Mouse (Mus musculus): ENCODE measurements around the gene Card10. TPM values are rescaled to one million over a fixed set of nuclear protein-coding genes. Genes with fewer than 3 reads are reported as not detected.

The Card10 gene
- polyA plus RNA-seq, 1 experiment from 2014 or later = not detected

DNA sequence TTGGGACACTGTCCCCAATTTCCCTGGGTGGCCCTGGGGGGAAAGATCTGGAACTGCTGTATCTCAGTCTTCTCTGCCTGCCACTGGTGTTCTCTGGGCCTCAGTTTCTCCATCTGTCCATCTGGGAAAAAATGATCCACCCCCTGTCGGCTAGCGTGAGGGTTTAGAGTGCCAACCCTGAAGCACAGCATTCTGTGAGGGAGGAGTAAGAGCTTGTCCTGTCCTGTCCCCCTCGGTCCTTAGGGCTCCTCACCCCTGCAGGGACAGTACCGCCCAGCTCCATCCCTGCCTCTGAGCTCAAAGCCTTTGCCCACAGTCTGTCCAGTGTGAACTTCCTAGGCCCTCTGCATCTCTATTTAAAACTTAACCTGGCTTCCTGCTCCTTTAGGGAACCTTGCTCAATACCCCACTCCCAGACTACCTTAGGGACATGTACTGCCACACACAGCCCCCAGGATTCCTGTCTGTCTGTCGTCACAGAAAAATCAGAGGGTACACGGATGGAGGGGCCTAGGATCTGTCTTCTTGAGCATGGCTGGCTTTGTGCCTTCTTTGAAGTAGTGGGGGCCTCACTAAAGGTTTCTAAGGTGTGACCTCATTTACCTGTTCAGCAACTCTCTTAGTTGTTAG lies 38.4 kb upstream of the Card10 start:
- no peak overlapping the region for H3K4me3 ChIP-seq (ENCODE audit: inconsistent target)
- H3K36me3 ChIP-seq (ENCODE audit: inconsistent target) = no peaks in the 10 kb centered on the region
- 92% methylated on average over 6 of the region's 6 CpGs for WGBS (ENCODE audit: missing documents)
- H3K27ac ChIP-seq = no peak overlapping the region
- H3K79me2 ChIP-seq (ENCODE audit: inconsistent target) = no peaks in the 10 kb centered on the region

DNA sequence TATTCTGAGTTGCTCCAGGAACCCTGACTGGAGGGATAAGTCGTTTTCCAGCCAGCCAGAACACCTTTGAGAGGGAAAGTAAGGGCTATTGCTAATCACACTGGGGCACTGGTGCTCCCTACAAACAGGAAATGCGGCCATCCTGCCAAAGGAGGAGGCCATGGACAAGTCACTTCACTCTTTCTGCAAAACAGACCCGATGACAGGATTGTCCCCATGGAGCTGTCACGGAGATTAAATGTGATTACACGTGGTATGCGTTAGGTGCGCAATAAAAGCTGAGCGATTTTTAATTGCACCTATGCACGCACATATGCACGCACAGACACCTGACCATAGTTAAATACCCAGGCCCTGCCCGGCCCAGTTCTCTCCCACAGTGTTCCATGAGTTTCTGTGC lies 37.9 kb upstream of the Card10 start:
- WGBS (ENCODE audit: missing documents) = 88% methylated on average over 11 of the region's 11 CpGs

GRCm38 (mm10) chr15:78840241-78840640 lies 37.4 kb upstream of the Card10 start:
- no peak overlapping the region for H3K27ac ChIP-seq
- no peak overlapping the region for H3K4me3 ChIP-seq (ENCODE audit: inconsistent target)
- H3K36me3 ChIP-seq (ENCODE audit: inconsistent target) = no peaks in the 10 kb centered on the region
- WGBS (ENCODE audit: missing documents) = 57% methylated on average over 3 of the region's 3 CpGs
- no peaks in the 10 kb centered on the region for H3K79me2 ChIP-seq (ENCODE audit: inconsistent target)

More for the DNA sequence above, 37.9 kb upstream of the Card10 start:
- H3K79me2 ChIP-seq (ENCODE audit: inconsistent target) = no peaks in the 10 kb centered on the region
- no peaks in the 10 kb centered on the region for H3K36me3 ChIP-seq (ENCODE audit: inconsistent target)
- no peak overlapping the region for H3K27ac ChIP-seq
- no peak overlapping the region for H3K4me3 ChIP-seq (ENCODE audit: inconsistent target)

- Histone ChIP-seq H3K36me3 (ENCODE audit: inconsistent target) (no peaks in the 10 kb centered on the region), H3K27ac (no peak overlapping the region), H3K4me3 (ENCODE audit: inconsistent target) (no peak overlapping the region), H3K79me2 (ENCODE audit: inconsistent target) (no peaks in the 10 kb centered on the region)
- 37% methylated on average over 2 of the region's 2 CpGs for WGBS (ENCODE audit: missing documents)
Measured at GRCm38 (mm10) chr15:78839744-78840143, 36.9 kb upstream of the Card10 start.

- H3K79me2 ChIP-seq (ENCODE audit: inconsistent target) = no peaks in the 10 kb centered on the region
- no peaks in the 10 kb centered on the region for H3K36me3 ChIP-seq (ENCODE audit: inconsistent target)
- H3K27ac ChIP-seq = no peak overlapping the region
- 91% methylated on average over 8 of the region's 8 CpGs for WGBS (ENCODE audit: missing documents)
- H3K4me3 ChIP-seq (ENCODE audit: inconsistent target) = no peak overlapping the region
Measured at GRCm38 (mm10) chr15:78836086-78836621, 33.3 kb upstream of the Card10 start.

- H3K4me3 ChIP-seq (ENCODE audit: inconsistent target) = no peak overlapping the region
Measured at GRCm38 (mm10) chr15:78835200-78836085, 32.6 kb upstream of the Card10 start.

DNA sequence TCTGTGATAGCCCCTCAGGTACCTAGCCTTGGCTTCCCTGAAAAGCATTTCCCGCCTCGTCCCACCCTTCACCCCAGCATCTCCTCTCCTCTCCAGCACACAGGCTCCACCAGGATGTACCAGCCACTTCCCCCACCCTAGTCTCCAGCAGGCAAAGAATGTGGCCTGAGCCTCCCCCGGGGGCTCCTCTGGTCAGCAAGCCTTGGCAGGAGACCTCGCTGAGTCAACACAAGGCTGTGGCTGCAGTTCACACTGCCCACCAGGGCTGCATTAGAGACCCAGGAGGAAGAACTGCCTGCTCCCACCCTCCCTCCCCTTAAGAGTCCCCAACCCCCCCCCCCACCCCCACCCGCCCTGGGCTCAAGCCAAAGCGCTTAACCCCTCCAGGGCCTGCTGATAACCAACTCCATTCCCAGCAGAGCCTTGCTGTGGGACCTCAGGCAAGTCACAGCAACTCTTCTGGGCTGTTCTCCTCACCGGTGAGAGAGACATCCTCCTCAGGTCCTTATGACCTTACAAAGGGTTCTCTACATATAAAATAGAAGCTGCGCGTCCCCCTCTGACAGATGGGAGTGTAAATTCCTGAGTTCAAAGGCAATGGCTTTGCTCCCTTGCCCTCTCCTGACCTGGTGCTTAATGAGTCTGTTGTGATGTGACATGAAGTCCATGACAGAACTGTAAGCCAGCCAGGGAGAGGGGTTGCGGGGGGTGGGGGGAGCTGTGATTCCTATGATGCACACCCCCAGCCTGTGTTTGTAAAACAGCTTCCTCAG lies 31.6 kb upstream of the Card10 start:
- WGBS (ENCODE audit: missing documents) = 78% methylated on average over 9 of the region's 10 CpGs
- no peak overlapping the region for H3K27ac ChIP-seq

More at GRCm38 (mm10) chr15:78835200-78836085, 32.6 kb upstream of the Card10 start:
- no peaks in the 10 kb centered on the region for H3K79me2 ChIP-seq (ENCODE audit: inconsistent target)
- 45% methylated on average over 12 of the region's 12 CpGs for WGBS (ENCODE audit: missing documents)
- no peaks in the 10 kb centered on the region for H3K36me3 ChIP-seq (ENCODE audit: inconsistent target)
- no peak overlapping the region for H3K27ac ChIP-seq

DNA sequence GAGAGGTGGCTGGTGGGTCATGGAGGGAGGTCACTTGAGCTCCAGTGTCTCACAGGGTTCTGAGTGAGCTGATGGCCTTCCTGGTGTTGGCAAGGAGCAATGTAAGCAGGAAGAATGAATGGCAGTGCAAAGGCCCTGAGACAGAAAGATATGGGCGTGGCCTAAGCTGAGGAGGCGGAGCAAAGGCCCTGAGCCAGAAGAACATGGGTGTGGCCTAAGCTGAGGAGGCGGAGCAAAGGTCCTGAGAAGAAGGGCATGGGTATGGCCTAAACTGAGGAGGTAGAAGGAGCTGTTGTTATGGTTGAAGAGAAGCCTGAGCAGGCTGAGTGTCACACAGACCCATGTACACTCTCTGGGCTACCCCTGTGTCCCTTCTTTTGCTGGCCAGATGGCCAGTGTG lies 30.7 kb upstream of the Card10 start:
- Histone ChIP-seq H3K79me2 (ENCODE audit: inconsistent target) (no peaks in the 10 kb centered on the region), H3K36me3 (ENCODE audit: inconsistent target) (no peaks in the 10 kb centered on the region), H3K4me3 (ENCODE audit: inconsistent target) (no peak overlapping the region), H3K27ac (no peak overlapping the region)
- WGBS (ENCODE audit: missing documents) = 89% methylated on average over 3 of the region's 3 CpGs

More for the DNA sequence above, 31.6 kb upstream of the Card10 start:
- no peaks in the 10 kb centered on the region for H3K36me3 ChIP-seq (ENCODE audit: inconsistent target)
- H3K79me2 ChIP-seq (ENCODE audit: inconsistent target) = no peaks in the 10 kb centered on the region
- no peak overlapping the region for H3K4me3 ChIP-seq (ENCODE audit: inconsistent target)

GRCm38 (mm10) chr15:78832701-78833123 lies 29.9 kb upstream of the Card10 start:
- WGBS (ENCODE audit: missing documents) = 80% methylated on average over 14 of the region's 14 CpGs
- Histone ChIP-seq H3K27ac (no peak overlapping the region), H3K79me2 (ENCODE audit: inconsistent target) (no peaks in the 10 kb centered on the region), H3K4me3 (ENCODE audit: inconsistent target) (no peak overlapping the region), H3K36me3 (ENCODE audit: inconsistent target) (no peaks in the 10 kb centered on the region)

DNA sequence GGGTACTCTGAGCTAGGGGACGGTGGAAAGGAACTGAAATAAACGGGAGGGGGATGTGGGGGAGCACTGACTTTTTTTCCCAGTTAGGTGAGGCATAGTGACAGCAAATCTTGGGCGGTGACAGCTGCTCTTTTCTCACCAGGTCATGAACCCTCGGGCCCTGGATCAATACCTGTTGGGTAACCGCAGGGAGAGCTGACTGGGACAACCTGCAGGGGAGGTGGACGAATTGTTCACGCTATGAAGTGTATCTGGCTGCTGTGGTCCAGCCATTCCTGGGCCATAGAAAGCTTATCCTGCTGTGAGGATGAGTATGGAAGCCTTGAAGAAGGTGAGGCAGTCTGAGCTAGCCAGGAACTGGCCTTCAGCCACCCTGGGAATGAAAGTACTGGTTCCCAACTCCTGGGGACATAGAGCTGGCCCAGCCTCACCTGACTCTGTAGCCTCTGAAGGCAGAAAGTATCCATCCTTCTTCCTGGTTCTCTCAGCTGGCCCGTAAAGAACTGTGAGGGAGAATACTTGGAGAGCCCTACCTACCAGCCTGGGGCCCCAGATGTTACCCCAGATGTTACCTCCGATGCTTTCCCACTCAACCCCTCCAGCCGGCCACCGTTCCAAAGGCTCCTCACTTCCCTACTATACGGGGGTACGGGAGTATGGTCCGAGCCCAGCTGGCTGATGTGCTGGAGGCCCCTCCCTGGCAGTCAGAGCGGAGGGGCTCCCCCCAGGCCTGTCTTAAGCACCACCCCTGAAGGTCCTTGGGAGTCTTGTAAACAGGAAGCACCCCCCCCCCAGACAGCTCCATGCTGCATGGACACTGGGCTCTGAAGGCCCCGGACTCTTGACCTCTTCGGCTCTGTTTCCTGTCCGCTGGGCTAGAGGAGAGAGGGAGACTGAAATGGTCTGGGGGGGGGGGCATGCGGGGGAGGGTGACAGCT lies 29.1 kb upstream of the Card10 start:
- Histone ChIP-seq H3K27ac (no peak overlapping the region), H3K4me3 (ENCODE audit: inconsistent target) (no peak overlapping the region), H3K36me3 (ENCODE audit: inconsistent target) (no peaks in the 10 kb centered on the region), H3K79me2 (ENCODE audit: inconsistent target) (no peaks in the 10 kb centered on the region)
- WGBS (ENCODE audit: missing documents) = 84% methylated on average over 19 of the region's 19 CpGs

DNA sequence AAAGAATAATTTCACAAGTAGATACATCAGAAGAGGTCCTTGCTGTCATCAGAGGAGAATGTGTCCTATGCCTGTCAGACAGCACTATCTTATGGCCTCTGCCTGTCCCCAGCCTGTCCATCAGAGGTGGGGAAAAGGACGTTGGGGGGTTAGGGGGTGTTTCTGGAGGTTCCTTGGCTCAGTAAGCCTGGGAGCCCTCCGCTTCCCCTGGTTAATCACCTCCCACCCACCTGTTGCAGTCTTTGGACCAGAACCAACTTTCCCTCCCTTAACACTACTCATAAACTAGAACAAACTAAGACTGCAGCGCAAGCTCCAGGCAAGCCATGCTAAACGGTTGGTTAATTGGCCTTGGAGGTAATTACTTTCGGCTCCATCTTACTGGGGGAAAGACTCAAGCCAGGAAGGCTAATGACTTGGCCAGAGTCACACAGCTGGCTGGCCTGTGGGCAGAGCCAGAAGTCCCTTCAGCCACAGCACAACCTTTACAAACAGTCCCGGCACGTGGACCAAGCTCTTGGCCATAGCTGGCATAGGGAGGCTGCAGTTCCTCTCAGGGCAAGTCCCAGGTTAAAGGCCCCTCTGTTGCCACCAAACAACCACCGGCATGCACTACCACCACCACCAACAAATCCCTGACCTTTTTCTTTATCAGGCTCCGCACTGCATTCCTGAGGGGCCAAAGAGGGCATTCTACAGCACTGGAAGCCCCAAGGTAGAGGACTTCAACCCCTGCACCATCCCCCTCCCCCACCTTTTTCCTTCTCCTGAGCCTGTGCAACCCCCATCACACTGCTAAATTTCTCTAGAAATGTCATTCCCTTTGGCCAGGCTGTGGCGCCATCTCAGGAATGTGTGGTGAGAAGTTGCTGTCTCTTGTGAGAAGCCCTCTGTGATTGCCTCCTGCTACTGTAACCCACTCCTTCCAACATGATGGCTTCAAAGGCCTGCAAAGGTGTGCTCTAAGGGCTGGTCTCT lies 28.2 kb upstream of the Card10 start:
- Histone ChIP-seq H3K36me3 (ENCODE audit: inconsistent target) (no peaks in the 10 kb centered on the region), H3K79me2 (ENCODE audit: inconsistent target) (no peaks in the 10 kb centered on the region), H3K27ac (no peak overlapping the region), H3K4me3 (ENCODE audit: inconsistent target) (no peak overlapping the region)
- 89% methylated on average over 10 of the region's 10 CpGs for WGBS (ENCODE audit: missing documents)

- H3K36me3 ChIP-seq (ENCODE audit: inconsistent target) = no peaks in the 10 kb centered on the region
- no peak overlapping the region for H3K27ac ChIP-seq
- WGBS (ENCODE audit: missing documents) = 100% methylated on average over 1 of the region's 1 CpGs
- no peaks in the 10 kb centered on the region for H3K79me2 ChIP-seq (ENCODE audit: inconsistent target)
- no peak overlapping the region for H3K4me3 ChIP-seq (ENCODE audit: inconsistent target)
Measured at GRCm38 (mm10) chr15:78829636-78830035, 26.8 kb upstream of the Card10 start.

DNA sequence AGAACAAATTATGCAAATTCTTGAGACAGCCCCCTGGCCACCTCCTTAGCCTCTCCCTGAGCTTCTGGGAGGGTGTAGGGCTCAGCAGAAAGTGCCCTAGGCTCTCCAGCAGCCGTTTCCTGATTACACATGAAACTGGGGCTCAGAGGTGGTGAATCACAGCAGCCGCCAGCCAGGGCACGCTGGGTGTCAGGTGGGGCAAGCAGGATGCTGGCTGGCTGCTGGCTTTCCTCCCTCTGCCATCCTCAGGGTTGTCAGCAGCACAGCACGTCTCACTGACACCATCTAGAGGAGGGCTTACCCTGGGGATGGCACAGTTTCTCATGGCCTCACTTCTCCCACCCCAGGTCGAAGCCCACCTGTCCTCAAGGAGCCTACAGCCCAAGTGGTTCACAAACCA lies 25.5 kb upstream of the Card10 start:
- Histone ChIP-seq H3K36me3 (ENCODE audit: inconsistent target) (no peaks in the 10 kb centered on the region), H3K4me3 (ENCODE audit: inconsistent target) (no peak overlapping the region), H3K79me2 (ENCODE audit: inconsistent target) (no peaks in the 10 kb centered on the region), H3K27ac (no peak overlapping the region)
- WGBS (ENCODE audit: missing documents) = 12% methylated on average over 5 of the region's 5 CpGs

All from macrophage (primary cell).